Comparison of ENCODE assay signal across 51 mouse cellular contexts in the genomic region with DNA sequence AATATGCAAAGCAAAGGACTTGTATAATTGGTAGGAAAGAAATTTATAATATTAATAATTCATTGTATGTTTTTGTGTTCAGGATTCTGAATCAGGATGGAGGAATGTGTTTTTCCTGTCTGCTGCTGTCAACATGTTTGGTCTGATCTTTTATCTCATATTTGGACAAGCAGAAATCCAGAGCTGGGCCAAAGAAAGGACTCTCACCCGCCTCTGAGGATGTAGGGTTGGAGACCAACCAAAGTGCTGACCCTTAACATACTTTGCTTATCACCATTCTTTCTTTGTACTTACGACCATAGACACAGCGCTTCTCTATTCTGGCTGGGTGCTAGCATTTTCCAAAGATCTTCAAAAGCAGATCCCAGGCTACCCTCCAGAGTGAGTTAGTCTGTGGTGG. TPM values are rescaled to one million over a fixed set of nuclear protein-coding genes. Genes with fewer than 3 reads are reported as not detected.
"Had no signal": no experiment of that assay in that cellular context is flagged by ENCODE, and none has a peak within 500 bp of the region (broad histone marks: within the 10 kb centered on the region; RNA-seq: fewer than 3 reads in every experiment).

No protein-coding gene starts in this region.

- H3K4me2 ChIP-seq: heart, embryonic 11.5 days; heart, embryonic 12.5 days; heart, embryonic 13.5 days; heart, embryonic 15.5 days; hindbrain, embryonic 12.5 days; hindbrain, embryonic 13.5 days; hindbrain, embryonic 14.5 days; hindbrain, embryonic 15.5 days; intestine, embryonic 15.5 days; kidney, embryonic 15.5 days had no signal

- H3K9me3 ChIP-seq: heart, embryonic 10.5 days; heart, embryonic 12.5 days; heart, embryonic 13.5 days; heart, embryonic 15.5 days; hindbrain, embryonic 10.5 days; hindbrain, embryonic 12.5 days; hindbrain, embryonic 13.5 days; hindbrain, embryonic 15.5 days; intestine, embryonic 15.5 days; kidney, embryonic 15.5 days had no signal

- ATAC-seq: hindbrain, embryonic 16.5 days; hindbrain, postnatal 0 days; inflammation-experienced regulatory T-cells, adult 6 months; intestine, embryonic 15.5 days; intestine, embryonic 16.5 days; intestine, postnatal 0 days had no signal

- H3K4me1 ChIP-seq: heart, embryonic 15.5 days; hindbrain, embryonic 10.5 days; hindbrain, embryonic 12.5 days; hindbrain, embryonic 13.5 days; hindbrain, embryonic 15.5 days; intestine, embryonic 15.5 days; kidney, embryonic 15.5 days had no signal

- H3K9ac ChIP-seq: heart, embryonic 12.5 days; heart, embryonic 13.5 days; heart, embryonic 15.5 days; hindbrain, embryonic 12.5 days; hindbrain, embryonic 13.5 days; hindbrain, embryonic 14.5 days; hindbrain, embryonic 15.5 days; intestine, embryonic 15.5 days; kidney, embryonic 15.5 days had no signal

- H3K27me3 ChIP-seq: heart, embryonic 12.5 days; heart, embryonic 13.5 days; heart, embryonic 15.5 days; hindbrain, embryonic 12.5 days; hindbrain, embryonic 13.5 days; hindbrain, embryonic 15.5 days; intestine, embryonic 15.5 days; kidney, embryonic 15.5 days had no signal

- H3K36me3 ChIP-seq: heart, embryonic 10.5 days; heart, embryonic 12.5 days; heart, embryonic 13.5 days; heart, embryonic 15.5 days; hindbrain, embryonic 10.5 days; hindbrain, embryonic 12.5 days; hindbrain, embryonic 13.5 days; hindbrain, embryonic 15.5 days; intestine, embryonic 15.5 days; kidney, embryonic 15.5 days had no signal

- DNase-seq: heart, postnatal 10 days; heart, postnatal 14 days; heart, postnatal 36 days; heart, postnatal 4 days; kidney, adult 11 months; kidney, adult 18-20 months; kidney, adult 2 months; kidney, adult 8-10 months; kidney, adult 9 months; kidney, postnatal 10 days; kidney, postnatal 14 days; kidney, postnatal 25 days; kidney, postnatal 36 days; kidney, postnatal 4 days; layer of hippocampus, adult 9-11 months; layer of hippocampus, postnatal 36 days had no signal

- H3K27ac ChIP-seq: heart, embryonic 10.5 days; heart, embryonic 13.5 days; heart, embryonic 15.5 days; hindbrain, embryonic 10.5 days; hindbrain, embryonic 12.5 days; hindbrain, embryonic 13.5 days; hindbrain, embryonic 14.5 days; hindbrain, embryonic 15.5 days; hindbrain, postnatal 0 days; intestine, embryonic 15.5 days; kidney, embryonic 15.5 days; kidney, postnatal 0 days; layer of hippocampus, adult 2 months had no signal

- H3K4me3 ChIP-seq: heart, embryonic 10.5 days; heart, embryonic 12.5 days; heart, embryonic 13.5 days; heart, embryonic 15.5 days; hindbrain, embryonic 10.5 days; hindbrain, embryonic 12.5 days; hindbrain, embryonic 13.5 days; hindbrain, embryonic 15.5 days; intestine, embryonic 15.5 days; kidney, embryonic 15.5 days; layer of hippocampus, adult 2 months had no signal

RNA-seq across cellular contexts. Expression of a gene that starts 15.4 kb away (rescaled TPM):
- total RNA-seq: heart, adult 8-10 months; heart, postnatal 10 days; heart, postnatal 14 days; heart, postnatal 25 days; heart, postnatal 36 days; heart, postnatal 4 days; hematopoietic stem cell, adult 5-6 weeks; hindbrain, postnatal 0 days; layer of hippocampus, adult 18-20 months; layer of hippocampus, adult 8-10 months; layer of hippocampus, postnatal 10 days had no signal
- polyA plus RNA-seq: heart, embryonic 11.5 days; heart, embryonic 12.5 days; heart, embryonic 13.5 days; heart, embryonic 14.5 days; heart, embryonic 15.5 days; heart, embryonic 16.5 days; heart, postnatal 0 days; hindbrain, embryonic 10.5 days; hindbrain, embryonic 11.5 days; hindbrain, embryonic 12.5 days; hindbrain, embryonic 13.5 days; hindbrain, embryonic 14.5 days; hindbrain, embryonic 15.5 days; hindbrain, embryonic 16.5 days; inflammation-experienced regulatory T-cells, adult 6 months; intestine, embryonic 14.5 days; intestine, embryonic 15.5 days; large intestine, adult 2 months had no signal

RNA-seq across cellular contexts. Expression of a gene that starts 17.0 kb away (rescaled TPM):
- total RNA-seq: heart, adult 8-10 months; heart, postnatal 10 days; heart, postnatal 14 days; heart, postnatal 25 days; heart, postnatal 36 days; heart, postnatal 4 days; hematopoietic stem cell, adult 5-6 weeks; hindbrain, postnatal 0 days; layer of hippocampus, adult 18-20 months; layer of hippocampus, adult 2 months; layer of hippocampus, adult 8-10 months; layer of hippocampus, postnatal 10 days; layer of hippocampus, postnatal 14 days; layer of hippocampus, postnatal 25 days; layer of hippocampus, postnatal 36 days had no signal
- polyA plus RNA-seq: heart, embryonic 10.5 days; heart, embryonic 11.5 days; heart, embryonic 12.5 days; heart, embryonic 13.5 days; heart, embryonic 14.5 days; heart, embryonic 15.5 days; heart, embryonic 16.5 days; heart, postnatal 0 days; hindbrain, embryonic 10.5 days; hindbrain, embryonic 11.5 days; hindbrain, embryonic 12.5 days; hindbrain, embryonic 13.5 days; hindbrain, embryonic 14.5 days; hindbrain, embryonic 15.5 days; hindbrain, embryonic 16.5 days; hindbrain, postnatal 0 days; inflammation-experienced regulatory T-cells, adult 6 months; large intestine, adult 2 months had no signal

RNA-seq across cellular contexts. Expression of a gene that starts 45.3 kb away (rescaled TPM):
- total RNA-seq: heart, adult 8-10 months; heart, postnatal 10 days; heart, postnatal 14 days; heart, postnatal 25 days; heart, postnatal 36 days; heart, postnatal 4 days; hematopoietic stem cell, adult 5-6 weeks; hindbrain, postnatal 0 days; layer of hippocampus, adult 18-20 months; layer of hippocampus, adult 2 months; layer of hippocampus, adult 8-10 months; layer of hippocampus, postnatal 10 days; layer of hippocampus, postnatal 14 days; layer of hippocampus, postnatal 25 days; layer of hippocampus, postnatal 36 days had no signal
- polyA plus RNA-seq: heart, embryonic 10.5 days; heart, embryonic 11.5 days; heart, embryonic 12.5 days; heart, embryonic 13.5 days; heart, embryonic 14.5 days; heart, embryonic 15.5 days; heart, embryonic 16.5 days; heart, postnatal 0 days; hindbrain, embryonic 10.5 days; hindbrain, embryonic 11.5 days; hindbrain, embryonic 12.5 days; hindbrain, embryonic 13.5 days; hindbrain, embryonic 14.5 days; hindbrain, embryonic 15.5 days; hindbrain, embryonic 16.5 days; hindbrain, postnatal 0 days; inflammation-experienced regulatory T-cells, adult 6 months; large intestine, adult 2 months had no signal

RNA-seq across cellular contexts. Expression of a gene that starts 52.5 kb away (rescaled TPM):
- total RNA-seq: heart, adult 8-10 months; heart, postnatal 10 days; heart, postnatal 14 days; heart, postnatal 25 days; heart, postnatal 36 days; heart, postnatal 4 days; hematopoietic stem cell, adult 5-6 weeks; hindbrain, postnatal 0 days; layer of hippocampus, adult 18-20 months; layer of hippocampus, adult 2 months; layer of hippocampus, adult 8-10 months; layer of hippocampus, postnatal 10 days; layer of hippocampus, postnatal 14 days; layer of hippocampus, postnatal 25 days had no signal
- polyA plus RNA-seq: heart, embryonic 10.5 days; heart, embryonic 12.5 days; heart, embryonic 14.5 days; heart, embryonic 15.5 days; heart, embryonic 16.5 days; hindbrain, embryonic 10.5 days; hindbrain, embryonic 11.5 days; hindbrain, embryonic 12.5 days; hindbrain, embryonic 13.5 days; hindbrain, embryonic 14.5 days; hindbrain, embryonic 16.5 days; hindbrain, postnatal 0 days; inflammation-experienced regulatory T-cells, adult 6 months; intestine, embryonic 15.5 days; intestine, postnatal 0 days; kidney, embryonic 14.5 days; kidney, embryonic 15.5 days; kidney, embryonic 16.5 days; kidney, postnatal 0 days had no signal
